Mouse (Mus musculus) embryonic fibroblast, embryonic 13.5 days (primary cell): ENCODE measurements at regions not wholly inside any gene's neighbourhood (a gene's known extent, or its start where the extent isn't known, plus 50 kb on each side); places are given as distances from the start of the nearest gene placed in this dataset.

Source experiments
- CTCF ChIP-seq: IDR thresholded peaks from 2 replicates; pipeline ENCODE4 v1.5.1; 2011; ENCODE audit warnings: mild to moderate bottlenecking, control low read depth, low read length, moderate library complexity, borderline replicate concordance; ENCODE audit not compliant: insufficient read depth
- POLR2A ChIP-seq: IDR thresholded peaks from 2 replicates; pipeline ENCODE4 v1.6.1; 2011; ENCODE audit warnings: low read depth, mild to moderate bottlenecking, control low read depth, low read length, moderate library complexity

GRCm38 (mm10) chr1:35000801-35001200 lies 151.0 kb downstream of the Plekhb2 start:
- no peak for TF ChIP-seq CTCF
- TF ChIP-seq POLR2A: no peak
